Comparison of ENCODE assay signal across 13 mouse cellular contexts in genomic region chr17:29970037-29970555, GRCm38 (mm10). TPM values are rescaled to one million over a fixed set of nuclear protein-coding genes. Genes with fewer than 3 reads are reported as not detected.
DNase-seq lines count a peak whose midpoint lies in the region; ATAC-seq lines count a peak whose summit lies in the region.
"Had no signal": no experiment of that assay in that cellular context is flagged by ENCODE, and none has a peak within 500 bp of the region (broad histone marks: within the 10 kb centered on the region; RNA-seq: fewer than 3 reads in every experiment).

Mdga1 (minus strand) TSS chr17:29970087.

- no peaks in the 10 kb centered on the region for H3K36me3 ChIP-seq in midbrain, embryonic 11.5 days (ENCODE audit: control insufficient read depth, insufficient read depth, low read length)
- no peaks in the 10 kb centered on the region for H3K36me3 ChIP-seq in midbrain, embryonic 10.5 days
- no peaks in the 10 kb centered on the region for H3K36me3 ChIP-seq in neural tube, embryonic 15.5 days
- H3K36me3 ChIP-seq: liver, embryonic 15.5 days had no signal

- H3K27ac ChIP-seq in midbrain, embryonic 11.5 days (ENCODE audit: low read depth, low read length): no peak within 1 kb of the TSS
- no peak within 1 kb of the TSS for H3K27ac ChIP-seq in midbrain, embryonic 10.5 days (replicated peaks)
- no peak within 1 kb of the TSS for H3K27ac ChIP-seq in neural tube, embryonic 15.5 days (replicated peaks)
- H3K27ac ChIP-seq: kidney, postnatal 0 days; liver, embryonic 15.5 days had no signal

- no peaks in the 10 kb centered on the region for H3K9me3 ChIP-seq in midbrain, embryonic 11.5 days (ENCODE audit: control insufficient read depth, low read length)
- no peaks in the 10 kb centered on the region for H3K9me3 ChIP-seq in midbrain, embryonic 10.5 days (replicated peaks)
- no peaks in the 10 kb centered on the region for H3K9me3 ChIP-seq in neural tube, embryonic 15.5 days (replicated peaks)
- H3K9me3 ChIP-seq: liver, embryonic 15.5 days had no signal

- DNase-seq in frontal cortex, adult 2 months (ENCODE audit: extremely low spot score in 1 of 2, low spot score in 1 of 2): no peak
- DNase-seq in frontal cortex, postnatal 25 days (ENCODE audit: low spot score in 2 of 2): no peak
- peak; percentile 54 for DNase-seq in midbrain, embryonic 11.5 days (ENCODE audit: low spot score, missing footprints)
- DNase-seq in midbrain, embryonic 10.5 days (ENCODE audit: low spot score): no peak
- DNase-seq in layer of hippocampus, postnatal 14 days (ENCODE audit: low spot score in 2 of 2): no peak
- no peak for DNase-seq in embryo, embryonic 11 days
- DNase-seq: B cell, adult 2 months; right cerebral cortex, postnatal 25 days had no signal

- H3K4me3 ChIP-seq in midbrain, embryonic 11.5 days (ENCODE audit: low read depth, low read length): no peak within 1 kb of the TSS
- no peak within 1 kb of the TSS for H3K4me3 ChIP-seq in midbrain, embryonic 10.5 days
- no peak within 1 kb of the TSS for H3K4me3 ChIP-seq in neural tube, embryonic 15.5 days (replicated peaks)
- H3K4me3 ChIP-seq: liver, embryonic 15.5 days had no signal

- no peak for ATAC-seq in midbrain, embryonic 11.5 days (ENCODE audit: low FRiP score)
- ATAC-seq in neural tube, embryonic 15.5 days (ENCODE audit: low FRiP score): no peak
- ATAC-seq in CD4-positive, CD25-positive, alpha-beta regulatory T cell, adult 4 months: no peak

- WGBS in midbrain, embryonic 11.5 days: 73% methylated on average over 7 of the region's 7 CpGs
- 82% methylated on average over 7 of the region's 7 CpGs for WGBS in midbrain, embryonic 10.5 days
- 47% methylated on average over 7 of the region's 7 CpGs for WGBS in neural tube, embryonic 15.5 days

- no peak within 1 kb of the TSS for H3K4me2 ChIP-seq in midbrain, embryonic 11.5 days
- H3K4me2 ChIP-seq in neural tube, embryonic 15.5 days: no peak within 1 kb of the TSS
- H3K4me2 ChIP-seq: liver, embryonic 15.5 days had no signal

- no peak within 1 kb of the TSS for H3K9ac ChIP-seq in midbrain, embryonic 11.5 days (ENCODE audit: low read length)
- no peak within 1 kb of the TSS for H3K9ac ChIP-seq in neural tube, embryonic 15.5 days (replicated peaks)
- H3K9ac ChIP-seq: liver, embryonic 15.5 days had no signal

- peaks cover 9% of the 10 kb centered on the region for H3K4me1 ChIP-seq in midbrain, embryonic 11.5 days (ENCODE audit: control insufficient read depth, insufficient read depth, low read length)
- peaks cover 24% of the 10 kb centered on the region for H3K4me1 ChIP-seq in midbrain, embryonic 10.5 days
- peaks cover 21% of the 10 kb centered on the region for H3K4me1 ChIP-seq in neural tube, embryonic 15.5 days
- H3K4me1 ChIP-seq: liver, embryonic 15.5 days had no signal

- no peaks in the 10 kb centered on the region for H3K27me3 ChIP-seq in midbrain, embryonic 11.5 days (ENCODE audit: control insufficient read depth, insufficient read depth, low read length)
- peaks cover 54% of the 10 kb centered on the region for H3K27me3 ChIP-seq in midbrain, embryonic 10.5 days (ENCODE audit: low read depth, poor library complexity, severe bottlenecking)
- no peaks in the 10 kb centered on the region for H3K27me3 ChIP-seq in neural tube, embryonic 15.5 days (replicated peaks)

RNA-seq across cellular contexts. Expression of gene Mdga1, which starts in this region (rescaled TPM):
- 26.7 and 28.2 TPM in 2 replicates for polyA plus RNA-seq in frontal cortex, adult 2 months (2012; rRNA removed)
- polyA plus RNA-seq in midbrain, embryonic 11.5 days (2014; fragmentation: Nextera tagmentation; extraction: Ambion mirVana): 5.8 and 6.5 TPM in 2 replicates
- polyA plus RNA-seq in midbrain, embryonic 10.5 days (2016; fragmentation: Nextera tagmentation; extraction: Ambion mirVana): 4.3 and 6.2 TPM in 2 replicates
- total RNA-seq in layer of hippocampus, postnatal 14 days (2021): 10 to 100 TPM; 61.1 to 68.7 TPM
- 7.1 and 10.9 TPM in 2 replicates for polyA plus RNA-seq in neural tube, embryonic 15.5 days (2015; fragmentation: Nextera tagmentation; extraction: Ambion mirVana)
- not detected for polyA plus RNA-seq in CD4-positive, CD25-positive, alpha-beta regulatory T cell, adult 4 months (2017; shearing (Covaris generic))
- total RNA-seq: monocyte, adult 5-6 weeks had no signal
